Mouse (Mus musculus) heart, adult 9 months (tissue): ENCODE measurements around the gene Cirbp.
A peak's percentile ranks its signal among the peaks of the same experiment; 100 is the strongest.

Experiments
- DNase-seq, 2 experiments: peaks; one replicate each; pipeline ENCODE4 v3.0.0; 2022; ENCODE audit warnings: low spot score in 2 of 2

Cirbp gene

GRCm38 (mm10) chr10:80165392-80166128 lies at the start of gene Cirbp:
Gene Cirbp, plus strand, starts transcription at chr10:80165985.
- DNase-seq = peak in 1 of 2 experiments; percentile 36

DNA sequence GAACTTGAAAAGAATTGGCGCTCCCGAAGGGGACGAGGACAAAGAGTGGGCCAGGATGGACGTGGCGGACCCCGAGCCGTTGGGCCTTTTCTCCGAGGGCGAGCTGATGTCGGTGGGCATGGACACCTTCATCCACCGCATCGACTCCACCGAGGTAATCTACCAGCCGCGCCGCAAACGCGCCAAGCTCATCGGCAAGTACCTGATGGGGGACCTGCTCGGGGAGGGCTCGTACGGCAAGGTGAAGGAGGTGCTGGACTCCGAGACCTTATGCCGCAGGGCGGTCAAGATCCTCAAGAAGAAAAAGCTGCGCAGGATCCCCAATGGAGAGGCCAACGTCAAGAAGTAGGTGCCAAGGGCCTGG lies 49.2 kb upstream of the Cirbp start:
- DNase-seq = peak in 1 of 2 experiments; percentile 41

- DNase-seq = peak; percentile 76 to 79
These were observed 48.7 kb upstream of the Cirbp start for GRCm38 (mm10) chr10:80116927-80117691.

DNA sequence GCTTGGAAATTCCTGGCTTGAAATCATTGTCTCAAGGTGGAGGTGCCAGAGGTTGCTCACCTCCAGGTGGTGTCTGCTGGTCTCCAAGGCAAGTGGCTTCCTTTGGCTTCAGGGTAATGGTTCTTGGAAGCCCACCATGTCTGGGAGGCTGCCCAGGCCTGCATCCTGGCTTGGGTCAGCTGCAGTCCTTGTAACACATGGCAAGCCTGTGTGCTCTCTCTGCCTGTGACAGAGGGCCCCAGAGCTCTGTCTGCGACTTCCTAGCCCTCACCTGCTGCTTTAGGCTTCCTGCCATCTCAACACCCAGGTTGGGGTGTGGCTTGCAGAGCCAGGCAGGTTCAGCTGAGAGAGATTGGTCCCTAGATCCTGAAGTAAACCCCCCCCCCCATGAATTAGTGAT lies 48.0 kb upstream of the Cirbp start:
- DNase-seq = no peak

DNA sequence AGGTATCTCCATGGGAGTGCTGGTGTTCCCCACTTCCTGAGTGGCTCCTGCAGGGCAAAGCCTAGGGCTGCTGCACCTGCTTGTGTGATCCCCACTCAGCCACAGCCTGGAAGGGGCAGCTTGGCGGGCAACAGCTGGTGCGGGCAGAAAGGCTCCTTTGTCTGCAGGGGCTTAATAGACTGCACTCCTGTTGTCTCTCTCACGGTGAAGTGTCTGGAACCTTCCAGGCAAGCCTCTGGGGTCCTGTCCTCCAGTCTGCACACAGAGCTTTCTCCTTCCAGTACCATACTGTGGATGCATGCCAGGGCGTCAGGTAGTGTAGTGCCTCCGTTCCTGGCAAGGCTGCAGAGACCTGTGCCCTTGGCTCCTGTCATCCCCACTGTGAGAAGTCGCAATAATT lies 47.2 kb upstream of the Cirbp start:
- DNase-seq = no peak

DNA sequence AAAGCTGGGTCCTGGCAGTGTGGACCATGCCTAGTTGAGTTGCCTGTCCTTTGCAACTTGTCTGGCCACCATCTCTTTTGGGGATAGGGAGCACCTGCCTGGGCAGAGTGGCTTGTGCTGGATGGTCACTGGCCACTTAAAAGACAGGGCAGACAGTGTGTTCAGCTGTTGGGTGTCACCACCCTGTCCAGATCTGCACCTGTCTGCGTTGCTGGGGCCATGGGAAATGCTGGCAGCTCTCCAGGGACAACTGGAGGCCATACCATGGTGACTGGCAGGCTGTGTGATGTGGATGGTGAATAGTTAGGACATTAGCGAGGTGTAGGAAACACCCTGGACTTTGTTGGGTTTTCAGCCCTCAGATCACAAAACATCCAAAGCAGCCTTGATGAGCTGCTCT lies 45.6 kb upstream of the Cirbp start:
- no peak for DNase-seq

- DNase-seq = no peak
These were observed 44.1 kb upstream of the Cirbp start for GRCm38 (mm10) chr10:80121639-80122038.

- DNase-seq = no peak
These were observed 41.7 kb upstream of the Cirbp start for GRCm38 (mm10) chr10:80123932-80124562.

DNA sequence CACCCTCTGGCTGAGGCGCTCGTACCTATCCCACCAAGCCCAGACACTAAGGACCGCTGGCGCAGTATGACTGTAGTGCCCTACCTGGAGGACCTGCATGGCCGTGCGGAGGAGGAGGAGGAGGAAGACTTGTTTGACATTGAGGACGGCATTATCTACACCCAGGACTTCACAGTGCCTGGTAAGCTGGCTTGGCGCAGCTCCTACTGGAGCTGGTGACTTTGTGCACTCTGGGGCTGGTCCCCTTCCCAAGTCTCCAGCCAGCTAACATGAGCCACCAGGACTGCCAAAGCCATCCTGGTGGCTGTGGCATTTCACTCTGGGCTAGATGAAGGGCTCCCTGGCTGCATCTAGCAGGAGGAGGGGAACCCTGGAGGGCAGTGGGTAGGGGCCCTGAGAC lies 37.9 kb upstream of the Cirbp start:
- DNase-seq = no peak

- DNase-seq = no peak
These were observed 35.9 kb upstream of the Cirbp start for GRCm38 (mm10) chr10:80129846-80130245.

DNA sequence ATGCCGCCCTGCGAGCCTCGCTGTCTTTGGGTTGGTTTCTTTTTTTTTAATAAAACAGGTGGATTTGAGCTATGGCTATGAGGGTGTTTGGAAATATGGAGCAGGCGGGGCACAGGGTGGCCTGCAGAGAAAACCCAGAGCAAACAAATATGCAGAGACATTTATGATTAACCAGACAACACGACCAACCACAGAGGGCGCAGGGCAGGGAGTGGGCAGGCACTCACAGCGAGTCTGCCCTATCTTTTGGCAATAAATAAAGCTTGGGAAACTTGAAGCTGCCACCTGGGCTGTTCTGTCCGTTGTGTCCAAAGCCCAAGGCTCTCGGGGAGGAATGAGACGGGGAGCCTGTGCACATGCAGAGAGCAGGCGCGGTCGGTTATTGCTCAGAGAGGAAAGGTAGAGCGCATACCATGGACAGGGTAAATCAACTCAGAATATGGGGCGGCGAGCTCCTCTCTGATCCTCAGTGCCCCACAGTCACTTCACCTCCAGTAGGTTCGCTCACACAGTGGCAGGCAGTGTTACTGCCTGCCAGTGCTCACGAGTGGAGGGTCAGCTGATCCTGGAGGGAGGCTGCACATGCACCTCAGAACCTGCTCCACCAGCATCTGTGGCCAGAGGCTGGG lies 35.3 kb upstream of the Cirbp start:
- no peak for DNase-seq

DNA sequence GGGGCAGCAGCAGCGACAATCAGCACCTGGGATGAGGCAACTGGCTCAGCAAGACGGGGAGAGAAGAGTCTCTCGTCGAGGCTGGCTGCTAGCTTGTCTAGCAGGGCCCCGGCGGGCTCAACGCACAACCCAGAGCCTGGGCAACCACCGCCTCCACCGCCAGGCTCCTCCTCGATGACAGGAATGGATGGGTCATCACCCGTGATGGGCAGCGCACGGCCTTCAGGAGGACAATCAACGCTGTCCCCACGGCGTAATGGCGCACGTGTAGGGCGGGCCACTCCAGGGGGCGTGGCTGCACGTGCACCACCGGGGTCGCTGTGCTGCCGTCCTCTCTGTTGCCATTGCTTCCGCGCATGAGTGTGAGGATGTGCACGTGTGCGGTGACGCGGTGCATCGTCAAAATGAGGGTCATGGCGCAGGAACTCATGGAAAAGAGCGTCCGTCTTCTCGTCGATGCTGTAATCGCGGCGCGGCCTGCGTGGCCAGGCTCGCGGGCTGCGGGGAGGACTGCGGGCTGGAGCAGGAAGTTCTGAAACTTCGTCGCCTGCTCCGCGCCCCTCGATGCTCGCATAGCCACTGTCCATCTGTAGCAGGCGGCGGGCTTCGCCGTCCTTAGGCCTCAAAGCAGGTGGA lies 34.4 kb upstream of the Cirbp start:
- no peak for DNase-seq

GRCm38 (mm10) chr10:80131952-80132350 lies 33.8 kb upstream of the Cirbp start:
- DNase-seq = no peak

DNA sequence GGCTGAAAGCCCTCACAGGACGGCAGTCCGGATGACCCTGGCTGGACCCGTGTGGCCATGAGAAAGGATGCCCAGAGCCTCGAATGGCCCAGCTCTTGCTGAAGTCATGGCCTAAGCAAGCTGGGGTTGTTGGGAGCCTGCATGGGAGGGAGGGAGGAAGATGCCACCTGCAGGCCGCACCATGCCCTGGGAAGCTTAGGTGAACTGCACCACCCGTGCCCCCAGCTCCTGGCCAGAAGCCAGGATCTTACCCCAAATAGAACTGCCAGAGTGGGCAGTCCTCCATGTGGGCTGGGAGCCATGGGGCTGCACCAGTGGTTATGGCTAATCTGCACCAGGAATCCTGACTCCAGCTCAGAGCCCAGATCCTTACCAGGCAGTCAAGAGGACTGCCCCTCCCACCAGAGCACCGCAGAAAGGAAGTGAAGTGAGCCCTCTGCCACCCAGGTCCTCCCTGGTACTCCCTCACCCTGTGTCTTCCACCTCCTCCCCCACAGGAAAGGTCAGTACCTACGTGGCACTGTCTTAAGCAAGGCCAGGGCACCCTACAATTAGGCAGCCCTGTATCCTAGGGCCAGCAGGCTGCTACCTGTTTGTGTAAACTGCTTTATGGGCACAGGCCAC lies 32.4 kb upstream of the Cirbp start:
- peak; percentile 60 to 74 for DNase-seq

GRCm38 (mm10) chr10:80134421-80134820 lies 31.4 kb upstream of the Cirbp start:
- no peak for DNase-seq

DNA sequence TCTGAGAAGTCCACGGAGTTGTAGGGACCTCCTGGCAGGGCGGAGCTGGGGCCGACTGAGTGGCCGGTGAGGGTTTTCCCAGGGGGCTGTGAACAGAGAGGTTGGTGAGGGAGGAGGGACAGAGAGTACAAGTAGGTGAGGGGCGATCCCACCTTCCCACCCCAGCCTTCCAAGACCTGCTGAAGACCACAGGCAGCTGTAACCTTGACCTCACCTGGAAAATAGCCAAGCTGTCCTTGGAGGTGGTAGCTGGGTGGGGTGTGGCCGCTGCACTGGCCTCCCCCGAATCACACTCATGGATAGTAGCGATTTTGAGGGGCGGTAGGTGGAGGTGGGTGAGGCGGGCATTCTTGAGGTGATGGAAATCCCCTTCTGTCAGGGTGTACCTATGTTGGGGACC lies 30.6 kb upstream of the Cirbp start:
- DNase-seq = no peak

GRCm38 (mm10) chr10:80135641-80136040 lies 30.1 kb upstream of the Cirbp start:
- no peak for DNase-seq

- DNase-seq = no peak
These were observed 29.4 kb upstream of the Cirbp start for GRCm38 (mm10) chr10:80136179-80136951.

GRCm38 (mm10) chr10:80136952-80137625 lies 28.7 kb upstream of the Cirbp start:
- no peak for DNase-seq
